Mouse (Mus musculus) adrenal gland, postnatal 10 days (tissue): ENCODE measurements at regions not wholly inside any gene's neighbourhood (a gene's known extent, or its start where the extent isn't known, plus 50 kb on each side); places are given as distances from the start of the nearest gene placed in this dataset.
"Not testable (repeated sequence)": the region's sequence is repeated elsewhere in the genome, so short reads cannot be mapped to it uniquely, and the experiment has no call there.

Source experiments
- DNase-seq: peaks from one replicate; pipeline ENCODE4 v3.0.0; 2021; ENCODE audit warnings: mixed read lengths

GRCm38 (mm10) chr14:104208040-104208816 is 259.6 kb downstream of the Pou4f1 start:
- no peak for DNase-seq

GRCm38 (mm10) chr14:104206602-104207001 is 261.2 kb downstream of the Pou4f1 start:
- no peak for DNase-seq

GRCm38 (mm10) chr14:104203239-104203986 is 264.4 kb downstream of the Pou4f1 start:
- DNase-seq = peak; percentile 4

- no peak for DNase-seq
Measured at GRCm38 (mm10) chr14:104193198-104193597, 274.6 kb downstream of the Pou4f1 start.

- DNase-seq = no peak
Measured at GRCm38 (mm10) chr14:104175122-104175521, 292.7 kb downstream of the Pou4f1 start.

GRCm38 (mm10) chr14:104146841-104147240 is 302.6 kb upstream of the Ednrb start:
- DNase-seq = peak; percentile 20

GRCm38 (mm10) chr14:104145395-104145794 is 301.2 kb upstream of the Ednrb start:
- no peak for DNase-seq

GRCm38 (mm10) chr14:104114986-104115951 is 271.1 kb upstream of the Ednrb start:
- DNase-seq = no peak

GRCm38 (mm10) chr14:104114182-104114581 is 270.0 kb upstream of the Ednrb start:
- no peak for DNase-seq

GRCm38 (mm10) chr14:104113448-104113847 is 269.2 kb upstream of the Ednrb start:
- no peak for DNase-seq

GRCm38 (mm10) chr14:104086381-104086780 is 242.2 kb upstream of the Ednrb start:
- no peak for DNase-seq

GRCm38 (mm10) chr14:104064199-104064598 is 220.0 kb upstream of the Ednrb start:
- DNase-seq = not testable (repeated sequence)

- no peak for DNase-seq
Measured at GRCm38 (mm10) chr14:104053697-104054096, 209.5 kb upstream of the Ednrb start.

- DNase-seq = peak; percentile 63
Measured at GRCm38 (mm10) chr14:104038628-104039325, 194.6 kb upstream of the Ednrb start.

- DNase-seq = no peak
Measured at GRCm38 (mm10) chr14:104033606-104034005, 189.4 kb upstream of the Ednrb start.

- DNase-seq = no peak
Measured at GRCm38 (mm10) chr14:104030784-104031470, 186.7 kb upstream of the Ednrb start.

- DNase-seq = no peak
Measured at GRCm38 (mm10) chr14:104029668-104030530, 185.7 kb upstream of the Ednrb start.

GRCm38 (mm10) chr14:104027900-104028285 is 183.7 kb upstream of the Ednrb start:
- DNase-seq = no peak

- peak; percentile 68 for DNase-seq
Measured at GRCm38 (mm10) chr14:104027077-104027899, 183.1 kb upstream of the Ednrb start.
